Mouse (Mus musculus): ENCODE data around the gene Ak4. TPM values are rescaled to one million over a fixed set of nuclear protein-coding genes. Genes with fewer than 3 reads are reported as not detected.
"Not testable (repeated sequence)": the region's sequence is repeated elsewhere in the genome, so short reads cannot be mapped to it uniquely, and the experiment has no call there.

Gene Ak4
- total RNA-seq (2021): 10 to 100 TPM; 41.8 to 47.5 TPM
- long read RNA-seq, full-length matches to known transcripts: 9 of 21 reads
- long read RNA-seq, partial matches to known transcripts: 3 of 21 reads
- long read RNA-seq, other reads (novel, unspliced or antisense): 9 of 21 reads

- peak; percentile 40 to 64 for DNase-seq (ENCODE audit: low spot score in 2 of 2)
These were observed at the start of gene Ak4 for GRCm38 (mm10) chr4:101419151-101419910. Ak4 (plus strand) TSS chr4:101419277.

GRCm38 (mm10) chr4:101369738-101370275 lies 49.3 kb upstream of the Ak4 start:
- no peak for DNase-seq (ENCODE audit: low spot score in 2 of 2)

GRCm38 (mm10) chr4:101372283-101372682 lies 46.8 kb upstream of the Ak4 start:
- DNase-seq (ENCODE audit: low spot score in 2 of 2): no peak

GRCm38 (mm10) chr4:101372751-101373150 lies 46.3 kb upstream of the Ak4 start:
- no peak for DNase-seq (ENCODE audit: low spot score in 2 of 2)

GRCm38 (mm10) chr4:101374104-101374503 lies 45.0 kb upstream of the Ak4 start:
- DNase-seq (ENCODE audit: low spot score in 2 of 2): no peak

GRCm38 (mm10) chr4:101376835-101377234 lies 42.2 kb upstream of the Ak4 start:
- no peak for DNase-seq (ENCODE audit: low spot score in 2 of 2)

GRCm38 (mm10) chr4:101378241-101378640 lies 40.8 kb upstream of the Ak4 start:
- DNase-seq (ENCODE audit: low spot score in 2 of 2): no peak

GRCm38 (mm10) chr4:101378778-101379177 lies 40.3 kb upstream of the Ak4 start:
- DNase-seq (ENCODE audit: low spot score in 2 of 2): no peak

GRCm38 (mm10) chr4:101385002-101385401 lies 34.1 kb upstream of the Ak4 start:
- DNase-seq (ENCODE audit: low spot score in 2 of 2): no peak

GRCm38 (mm10) chr4:101388246-101388645 lies 30.8 kb upstream of the Ak4 start:
- no peak for DNase-seq (ENCODE audit: low spot score in 2 of 2)

- not testable (repeated sequence) for DNase-seq (ENCODE audit: low spot score in 2 of 2)
These were observed 30.4 kb upstream of the Ak4 start for GRCm38 (mm10) chr4:101388656-101389055.

GRCm38 (mm10) chr4:101392229-101392628 lies 26.8 kb upstream of the Ak4 start:
- DNase-seq (ENCODE audit: low spot score in 2 of 2): no peak

- DNase-seq (ENCODE audit: low spot score in 2 of 2): no peak
These were observed 25.8 kb upstream of the Ak4 start for GRCm38 (mm10) chr4:101393292-101393711.

- DNase-seq (ENCODE audit: low spot score in 2 of 2): no peak
These were observed 24.0 kb upstream of the Ak4 start for GRCm38 (mm10) chr4:101395021-101395533.

- DNase-seq (ENCODE audit: low spot score in 2 of 2): no peak
These were observed 19.0 kb upstream of the Ak4 start for GRCm38 (mm10) chr4:101400025-101400594.

- DNase-seq (ENCODE audit: low spot score in 2 of 2): no peak
These were observed 17.1 kb upstream of the Ak4 start for GRCm38 (mm10) chr4:101401945-101402344.

- DNase-seq (ENCODE audit: low spot score in 2 of 2): no peak
These were observed 14.2 kb upstream of the Ak4 start for GRCm38 (mm10) chr4:101404863-101405262.

- no peak for DNase-seq (ENCODE audit: low spot score in 2 of 2)
These were observed 12.5 kb upstream of the Ak4 start for GRCm38 (mm10) chr4:101406411-101407196.

GRCm38 (mm10) chr4:101416966-101417365 lies 2.1 kb upstream of the Ak4 start:
- DNase-seq (ENCODE audit: low spot score in 2 of 2): no peak

GRCm38 (mm10) chr4:101419911-101420880 lies 1.1 kb downstream of the Ak4 start:
- DNase-seq (ENCODE audit: low spot score in 2 of 2): peak; percentile 40 to 46
